Mouse (Mus musculus) gonadal fat pad, adult 2 months (tissue): Measurements from ENCODE around the gene Ttll9. TPM values are rescaled to one million over a fixed set of nuclear protein-coding genes. Genes with fewer than 3 reads are reported as not detected.

Experiments used
- DNase-seq: peaks from one replicate; pipeline ENCODE4 v3.0.0-alpha.2; 2012; ENCODE audit warnings: low read depth
- polyA plus RNA-seq: library from polyadenylated mRNA; depleted of rRNA; stranded (reverse); fragments of >200 nt; gene quantifications from 2 replicates; pipeline ENCODE4 v1.2.3, GENCODE M21; 2012

Ttll9 gene
- polyA plus RNA-seq, 1 experiment, result 8.4 TPM

- no peak for DNase-seq
Observed at GRCm38 (mm10) chr2:153013724-153014515, 51.6 kb downstream of the Ttll9 start.

DNA sequence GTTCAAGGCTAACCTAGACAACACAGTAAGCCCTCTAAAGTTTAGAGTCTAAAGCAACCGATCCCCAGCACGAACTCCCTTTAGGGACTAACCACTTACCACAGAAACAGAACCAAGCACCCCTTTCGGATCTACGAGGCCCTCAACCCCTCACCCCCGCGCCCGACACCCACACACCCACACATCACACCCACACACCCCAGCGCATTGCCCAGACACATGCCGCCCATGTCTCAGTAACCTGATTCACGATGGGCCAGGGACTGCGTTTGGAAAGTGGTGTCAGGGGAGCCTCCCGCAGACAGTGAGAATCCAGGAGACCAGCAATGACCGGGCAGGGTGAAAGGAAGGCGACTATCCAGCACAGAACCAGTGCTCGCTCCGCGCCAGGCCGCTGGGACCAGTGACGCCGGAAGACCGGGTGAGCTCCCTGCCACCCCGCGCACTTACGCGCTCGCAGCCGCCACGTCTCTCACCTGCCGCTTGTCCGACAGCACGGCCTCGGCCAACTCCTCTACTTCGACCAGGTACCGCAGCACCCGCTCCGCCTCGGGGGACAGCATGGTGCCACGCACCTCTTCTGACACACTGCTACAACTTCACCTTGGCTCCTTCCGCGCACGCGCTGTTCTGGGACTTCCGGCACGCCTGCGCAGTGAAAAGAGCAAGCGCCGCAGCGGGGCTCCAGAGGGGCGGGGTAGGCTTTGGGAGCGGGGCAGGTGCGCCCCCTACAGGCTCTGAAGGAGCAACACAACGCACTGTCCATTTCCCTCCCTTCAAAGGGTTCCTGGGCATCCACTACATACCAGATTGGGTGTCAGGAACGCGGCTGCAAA lies 52.7 kb downstream of the Ttll9 start, which contains the start of gene Pdrg1:
Pdrg1 (minus strand) TSS at position 670 of the 836 bp plus-strand sequence.
- DNase-seq, result peak; percentile 47

DNA sequence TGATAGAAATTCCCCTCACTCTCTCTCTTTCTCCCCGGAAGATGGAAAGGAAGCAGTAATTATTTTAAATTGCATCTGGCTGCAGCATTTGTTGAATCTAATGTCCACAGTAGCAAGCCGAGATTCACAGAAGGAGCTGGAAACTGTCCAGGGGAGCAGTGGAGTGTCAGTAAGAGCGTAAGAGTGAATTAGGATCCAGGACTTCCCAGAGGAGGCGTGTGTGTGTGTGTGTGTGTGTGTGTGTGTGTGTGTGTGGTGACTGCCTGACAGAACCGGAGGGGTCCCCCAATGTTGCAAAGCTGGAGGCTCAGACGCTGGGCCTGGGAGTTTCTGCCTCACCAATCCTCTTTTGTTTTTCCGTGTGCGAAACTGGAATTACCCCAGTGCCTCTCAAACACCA lies 53.5 kb downstream of the Ttll9 start:
- DNase-seq, result no peak

GRCm38 (mm10) chr2:153016786-153017185 lies 54.5 kb downstream of the Ttll9 start:
- DNase-seq, result no peak

GRCm38 (mm10) chr2:153019355-153019754 lies 57.1 kb downstream of the Ttll9 start:
- DNase-seq, result no peak

GRCm38 (mm10) chr2:153021163-153021562 lies 58.9 kb downstream of the Ttll9 start:
- DNase-seq, result no peak

DNA sequence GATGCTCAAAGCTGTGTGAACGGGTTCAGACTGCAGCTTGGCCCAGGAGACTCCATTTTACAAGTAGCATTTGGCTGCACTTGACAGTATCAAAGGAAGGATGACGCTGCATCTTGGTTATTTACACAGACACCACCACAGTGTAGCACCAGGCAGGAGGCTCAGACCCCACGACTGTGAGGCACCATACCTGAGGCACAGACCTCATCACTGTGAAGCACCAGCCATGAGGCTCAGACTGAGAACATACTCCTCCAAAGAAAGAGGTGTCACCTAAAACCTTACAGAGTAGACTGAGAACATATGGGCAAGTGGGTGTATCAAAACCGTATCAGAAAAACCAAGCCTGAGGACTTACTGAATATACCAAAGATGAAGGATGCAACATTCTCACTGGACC lies 60.6 kb downstream of the Ttll9 start:
- no peak for DNase-seq

GRCm38 (mm10) chr2:153026052-153026451 lies 63.8 kb downstream of the Ttll9 start:
- no peak for DNase-seq

DNA sequence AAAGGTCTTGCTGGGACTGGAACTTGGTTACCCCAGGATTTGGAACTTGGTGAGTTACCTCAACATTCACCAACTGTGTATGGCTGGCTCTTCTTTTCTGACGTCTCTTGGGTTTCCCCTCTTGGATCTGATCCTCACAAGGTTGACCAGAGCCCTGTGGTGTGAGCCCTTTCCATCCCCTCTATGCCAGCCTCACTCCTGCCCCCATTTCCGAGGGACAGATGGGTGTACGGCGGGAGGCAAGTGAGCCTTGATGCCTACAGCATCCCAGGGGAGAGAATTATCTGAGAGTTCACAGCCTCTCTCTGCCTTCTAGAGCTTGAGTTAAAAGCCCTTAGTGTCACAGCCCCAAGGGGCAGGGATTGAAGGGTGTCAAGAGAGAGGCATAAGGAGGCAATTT lies 65.2 kb downstream of the Ttll9 start:
- DNase-seq, result no peak

- DNase-seq, result no peak
Observed at GRCm38 (mm10) chr2:153030422-153030821, 68.1 kb downstream of the Ttll9 start.

- DNase-seq, result no peak
Observed at GRCm38 (mm10) chr2:153031126-153032082, 69.1 kb downstream of the Ttll9 start, which contains the start of gene Xkr7. Xkr7 (plus strand) TSS chr2:153031852.

- no peak for DNase-seq
Observed at GRCm38 (mm10) chr2:153032083-153032842, 70.0 kb downstream of the Ttll9 start.

DNA sequence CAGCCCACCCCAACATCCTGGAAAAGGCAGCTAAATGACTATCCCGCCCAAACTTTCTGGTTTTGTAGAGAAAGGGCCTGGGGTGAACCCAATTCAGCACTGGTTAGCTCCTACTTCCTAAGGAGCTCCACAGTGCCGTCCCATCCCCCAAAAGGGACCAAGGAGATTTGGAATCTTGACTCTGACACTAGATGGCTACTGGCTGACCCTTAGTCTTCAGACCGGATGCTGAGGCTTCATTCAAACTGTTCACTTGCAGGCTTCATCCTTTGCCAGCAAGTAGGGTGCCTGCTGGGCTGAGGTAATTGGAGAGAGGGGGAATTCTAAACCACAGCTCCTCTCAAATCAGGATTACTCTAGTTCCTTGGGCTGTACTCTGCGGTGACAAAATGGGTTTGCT lies 70.7 kb downstream of the Ttll9 start:
- no peak for DNase-seq

DNA sequence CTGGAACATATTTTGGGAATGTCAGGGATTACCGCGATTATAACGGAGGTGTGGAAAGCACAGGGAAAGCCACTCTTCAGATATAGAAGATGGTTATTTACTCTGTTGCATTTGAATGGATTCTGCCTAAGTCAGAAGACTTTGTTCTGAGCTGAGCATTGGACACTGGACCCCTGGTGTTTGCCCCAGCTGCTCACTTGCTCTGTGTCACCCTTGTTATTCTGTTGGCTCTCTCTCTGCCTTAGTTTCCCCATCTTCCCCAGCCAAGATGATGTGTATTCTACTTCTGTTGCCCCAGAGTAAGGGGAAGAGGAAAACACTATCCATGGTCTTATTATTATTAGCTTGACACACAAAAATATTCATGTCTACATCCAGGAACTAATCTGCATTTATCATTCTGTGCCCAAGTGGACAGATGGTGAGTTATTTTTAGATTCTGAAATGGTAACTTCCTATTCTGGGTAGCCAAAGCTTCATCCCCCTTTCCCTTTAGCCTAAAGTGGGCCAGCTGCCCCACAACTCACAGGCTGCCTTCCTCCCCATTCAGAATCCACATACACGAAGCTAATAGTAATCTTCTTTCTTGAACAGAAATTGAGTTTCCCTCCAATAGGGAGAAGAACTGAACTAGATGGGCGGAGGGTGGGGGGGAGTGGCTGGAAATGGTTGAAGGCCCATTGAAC lies 71.4 kb downstream of the Ttll9 start:
- DNase-seq, result no peak

GRCm38 (mm10) chr2:153036690-153037089 lies 74.4 kb downstream of the Ttll9 start:
- no peak for DNase-seq

DNA sequence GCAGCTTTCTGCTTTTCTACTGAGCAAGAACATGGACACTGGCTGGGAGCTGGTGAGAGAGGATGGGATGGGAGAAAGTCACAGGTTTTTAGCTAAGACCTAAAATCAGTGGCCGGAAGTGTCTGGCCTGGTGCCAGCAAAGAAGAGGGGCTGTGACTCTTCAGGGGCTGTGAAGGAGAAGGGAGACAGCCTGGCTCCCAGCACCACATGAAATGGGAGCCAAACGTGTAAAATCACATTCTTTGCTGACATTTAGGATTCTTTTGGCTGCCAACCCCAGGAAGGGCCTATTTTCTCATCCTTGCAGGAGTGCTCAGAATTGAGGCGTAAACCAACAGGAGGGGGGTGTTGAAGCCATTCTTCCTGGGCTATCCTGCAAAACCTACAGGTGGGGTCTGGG lies 81.6 kb downstream of the Ttll9 start:
- DNase-seq, result no peak

- DNase-seq, result no peak
Observed at GRCm38 (mm10) chr2:153045884-153046299, 83.6 kb downstream of the Ttll9 start.

DNA sequence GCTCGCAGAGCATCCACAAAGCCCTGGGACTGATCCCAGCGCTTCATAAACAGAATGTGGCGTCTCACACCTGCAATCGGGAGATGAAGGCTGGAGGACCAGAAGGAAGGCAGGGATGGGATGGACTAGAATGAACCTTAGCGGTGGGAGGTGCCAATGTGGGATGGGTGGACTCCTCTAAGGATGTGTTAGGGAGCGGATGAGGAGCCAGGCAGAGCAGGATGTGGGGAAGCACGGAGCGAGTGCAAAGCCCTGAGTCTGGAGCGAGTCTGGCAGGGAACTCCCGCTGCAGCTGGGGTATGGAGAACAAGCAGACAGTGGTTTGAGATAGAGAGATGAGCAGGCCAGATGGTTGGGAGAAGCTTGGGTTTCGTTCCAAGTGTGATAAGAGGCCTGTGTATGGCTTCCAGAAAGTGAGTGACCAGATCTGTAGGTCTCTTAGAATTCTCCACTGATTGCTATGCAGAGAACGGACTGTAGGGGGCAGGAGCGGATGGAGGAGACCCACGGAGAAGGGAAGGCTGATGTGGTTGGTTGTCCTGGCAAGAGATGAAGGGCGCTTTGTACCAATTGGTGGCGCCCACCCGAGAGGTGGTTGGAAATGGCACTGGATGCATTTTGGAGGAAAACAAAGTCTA lies 85.7 kb downstream of the Ttll9 start:
- DNase-seq, result no peak

DNA sequence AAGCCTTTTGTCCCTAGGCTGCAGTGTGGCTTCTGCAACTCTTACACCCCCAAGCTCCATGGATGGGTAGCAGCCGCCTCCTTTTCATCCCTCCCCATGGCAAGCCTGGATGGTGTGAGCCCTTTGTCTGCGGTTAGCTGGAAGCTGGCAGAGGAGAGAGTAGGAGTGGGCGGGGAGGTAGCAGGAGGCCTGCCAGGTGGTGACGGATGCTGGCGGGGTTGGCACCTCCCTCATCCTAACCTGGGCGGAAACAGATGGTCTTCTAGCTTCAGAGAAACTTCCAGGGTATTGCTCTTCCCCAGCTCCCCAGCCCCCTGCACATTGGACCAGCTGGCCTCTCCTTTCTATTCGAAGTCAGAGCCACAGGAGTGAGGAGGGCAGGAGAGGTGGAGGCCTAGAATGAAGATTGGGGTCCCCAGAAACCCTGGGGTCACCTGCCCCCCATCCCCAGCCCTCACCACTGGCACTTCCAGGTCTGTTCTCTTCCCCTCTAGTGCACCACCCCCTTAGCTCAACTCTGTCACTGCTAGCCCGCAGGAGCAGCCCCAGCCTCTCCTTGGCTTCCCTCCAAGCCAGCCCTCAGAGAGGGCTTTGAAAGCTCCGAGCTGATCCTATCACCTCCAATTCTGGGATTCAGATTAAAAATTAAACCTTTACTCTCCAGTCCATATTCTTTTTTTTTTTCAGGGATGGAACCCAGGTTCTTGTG lies 87.2 kb downstream of the Ttll9 start:
- DNase-seq, result no peak
